Mouse (Mus musculus) lung, adult 2 months (tissue): ENCODE results near the gene Pigx.

Experiments used
- CTCF ChIP-seq: fragments of 200-500 bp; IDR thresholded peaks from 2 replicates; pipeline ENCODE4 v1.5.1; 2011; ENCODE audit warnings: mild to moderate bottlenecking, low read length, control low read depth; ENCODE audit not compliant: insufficient read depth
- POLR2A ChIP-seq: fragments of 200-500 bp; IDR thresholded peaks from 2 replicates; pipeline ENCODE4 v1.6.1; 2011; ENCODE audit warnings: low read depth, mild to moderate bottlenecking, control low read depth, low read length, borderline replicate concordance; ENCODE audit errors: extremely low read depth

- TF ChIP-seq CTCF (no peak), POLR2A (no peak)
Observed at GRCm38 (mm10) chr16:32108578-32108977, 9.0 kb upstream of the Pigx start.
